Mouse (Mus musculus): ENCODE measurements at regions not wholly inside any gene's neighbourhood (a gene's known extent, or its start where the extent isn't known, plus 50 kb on each side); places are given as distances from the start of the nearest gene placed in this dataset.
"Not testable (repeated sequence)": the region's sequence is repeated elsewhere in the genome, so short reads cannot be mapped to it uniquely, and the experiment has no call there.

DNA sequence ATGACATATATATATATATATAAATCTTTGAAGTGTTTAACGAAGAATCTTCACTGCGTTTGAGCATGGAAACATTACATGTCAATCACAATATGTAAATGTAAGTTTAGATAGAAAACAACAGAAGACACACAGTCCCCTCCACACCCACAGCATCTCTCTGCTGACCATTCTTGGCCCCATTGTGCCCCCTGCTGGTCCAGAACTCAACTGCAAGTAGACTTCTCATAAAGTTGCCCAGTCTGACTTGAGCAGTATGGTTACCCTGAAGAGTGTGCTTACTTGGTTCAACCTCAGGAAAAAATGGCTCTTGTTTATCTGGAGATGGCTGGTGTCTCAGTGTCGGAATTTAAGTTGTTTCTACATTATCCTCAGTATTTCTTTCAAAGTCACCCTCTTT lies 423.3 kb upstream of the Zfp386 start:
- H3K9me3 ChIP-seq (ENCODE audit: control insufficient read depth, insufficient read depth, low read depth, low read length) = peaks cover 2% of the 10 kb centered on the region; the same call in 1 of the 2 replicates
- in situ Hi-C loops (cut with MboI; ENCODE audit: low sequenced_read_pairs in 2 of 2, unreplicated experiment in 2 of 2) = loop anchor here (25.0 kb wide), 2 partner anchors 287 to 487 kb away; no protein-coding TSS in a partner anchor

DNA sequence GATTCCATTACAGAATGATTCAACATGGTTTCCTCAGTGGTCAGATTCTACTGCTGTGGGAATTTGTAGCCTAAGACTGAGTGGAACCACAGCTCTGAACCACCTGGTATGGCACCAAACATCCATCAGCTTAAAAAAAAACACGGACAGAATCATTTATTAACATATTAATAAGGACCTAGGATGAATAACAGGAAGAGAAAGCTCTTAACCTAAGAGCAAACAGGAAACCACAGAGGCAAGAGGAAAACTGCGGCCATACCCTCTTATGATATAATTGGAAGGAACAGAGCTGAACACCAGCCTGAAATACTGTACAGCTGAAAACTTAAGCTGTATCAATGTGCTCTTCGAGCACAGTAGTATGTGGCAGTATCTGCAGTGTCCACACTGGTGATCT lies 399.9 kb upstream of the Zfp386 start:
- no peaks in the 10 kb centered on the region for H3K4me1 ChIP-seq (ENCODE audit: control insufficient read depth in 2 of 2, insufficient read depth in 2 of 2, low read length in 2 of 2, poor library complexity in 1 of 2)
- TF ChIP-seq MAFK (IDR thresholded peaks at IDR 0.05; ENCODE audit: insufficient read depth, low read depth, low read length) (no peak), ZC3H11A (IDR thresholded peaks at IDR 0.05; ENCODE audit: borderline replicate concordance, low read depth, low read length) (no peak), HCFC1 (IDR thresholded peaks at IDR 0.05; ENCODE audit: borderline replicate concordance, insufficient read depth, low read length) (no peak), ZNF384 (IDR thresholded peaks at IDR 0.05; ENCODE audit: low read depth, low read length) (no peak), CHD2 (IDR thresholded peaks at IDR 0.05; ENCODE audit: low read depth, low read length) (no peak)
- in situ Hi-C loops (cut with MboI; ENCODE audit: low sequenced_read_pairs in 2 of 2, unreplicated experiment in 2 of 2) = no loop called here
- H3K36me3 ChIP-seq (ENCODE audit: control insufficient read depth, insufficient read depth, low read length, poor library complexity, severe bottlenecking) = no peaks in the 10 kb centered on the region
- H3K27ac ChIP-seq (ENCODE audit: insufficient read depth, low read depth, low read length, poor library complexity, severe bottlenecking) = no peak overlapping the region
- H3K9ac ChIP-seq (ENCODE audit: insufficient read depth, low read depth, low read length, poor library complexity, severe bottlenecking) = no peak overlapping the region
- DNase-seq (ENCODE audit: low read depth, low spot score) = no peak
- H3K4me3 ChIP-seq (ENCODE audit: insufficient read depth in 1 of 2, low read depth in 1 of 2, low read length in 2 of 2, poor library complexity in 1 of 2, severe bottlenecking in 1 of 2) = no peak overlapping the region
- H3K9me3 ChIP-seq (ENCODE audit: control insufficient read depth, insufficient read depth, low read depth, low read length) = peaks cover 6% of the 10 kb centered on the region; the same call in 1 of the 2 replicates

More for the DNA sequence above, 423.3 kb upstream of the Zfp386 start:
- Histone ChIP-seq H3K9ac (ENCODE audit: insufficient read depth, low read depth, low read length, poor library complexity, severe bottlenecking) (no peak overlapping the region), H3K27ac (ENCODE audit: insufficient read depth, low read depth, low read length, poor library complexity, severe bottlenecking) (no peak overlapping the region), H3K4me1 (ENCODE audit: control insufficient read depth in 2 of 2, insufficient read depth in 2 of 2, low read length in 2 of 2, poor library complexity in 1 of 2) (no peaks in the 10 kb centered on the region), H3K36me3 (ENCODE audit: control insufficient read depth, insufficient read depth, low read length, poor library complexity, severe bottlenecking) (no peaks in the 10 kb centered on the region), H3K4me3 (ENCODE audit: insufficient read depth in 1 of 2, low read depth in 1 of 2, low read length in 2 of 2, poor library complexity in 1 of 2, severe bottlenecking in 1 of 2) (no peak overlapping the region)
- TF ChIP-seq ZNF384 (IDR thresholded peaks at IDR 0.05; ENCODE audit: low read depth, low read length) (no peak), ZC3H11A (IDR thresholded peaks at IDR 0.05; ENCODE audit: borderline replicate concordance, low read depth, low read length) (no peak), CHD2 (IDR thresholded peaks at IDR 0.05; ENCODE audit: low read depth, low read length) (no peak), HCFC1 (IDR thresholded peaks at IDR 0.05; ENCODE audit: borderline replicate concordance, insufficient read depth, low read length) (no peak), MAFK (IDR thresholded peaks at IDR 0.05; ENCODE audit: insufficient read depth, low read depth, low read length) (no peak)
- DNase-seq (ENCODE audit: low read depth, low spot score) = no peak

- DNase-seq (ENCODE audit: low read depth, low spot score); H3K4me3 ChIP-seq (ENCODE audit: insufficient read depth in 1 of 2, low read depth in 1 of 2, low read length in 2 of 2, poor library complexity in 1 of 2, severe bottlenecking in 1 of 2); H3K9me3 ChIP-seq (ENCODE audit: control insufficient read depth, insufficient read depth, low read depth, low read length); H3K27ac ChIP-seq (ENCODE audit: insufficient read depth, low read depth, low read length, poor library complexity, severe bottlenecking); H3K36me3 ChIP-seq (ENCODE audit: control insufficient read depth, insufficient read depth, low read length, poor library complexity, severe bottlenecking); H3K4me1 ChIP-seq (ENCODE audit: control insufficient read depth in 2 of 2, insufficient read depth in 2 of 2, low read length in 2 of 2, poor library complexity in 1 of 2); H3K9ac ChIP-seq (ENCODE audit: insufficient read depth, low read depth, low read length, poor library complexity, severe bottlenecking); in situ Hi-C loops (cut with MboI; ENCODE audit: low sequenced_read_pairs in 2 of 2, unreplicated experiment in 2 of 2): not testable (repeated sequence)
Measured at GRCm38 (mm10) chr12:115648161-115648560, 399.4 kb upstream of the Zfp386 start.

DNA sequence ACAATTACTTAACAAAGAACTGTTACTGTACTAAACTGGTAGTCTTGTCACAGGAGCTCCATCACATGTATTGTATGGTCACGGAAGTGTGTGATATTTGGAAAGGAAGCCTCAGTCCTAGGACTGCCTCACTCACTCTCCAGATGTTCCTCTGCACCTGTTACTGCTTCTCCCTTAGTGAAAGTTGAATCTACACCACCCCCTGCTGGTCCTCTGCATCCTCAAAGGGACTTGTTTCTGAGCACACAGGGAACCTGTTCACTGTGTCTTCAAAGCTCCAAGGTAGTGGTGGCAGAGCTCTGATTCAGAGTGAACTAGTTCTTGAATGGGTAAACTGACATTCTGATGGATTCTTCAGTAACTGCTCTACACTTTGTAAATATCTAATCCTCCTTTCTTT lies 391.7 kb upstream of the Zfp386 start:
- H3K4me1 ChIP-seq (ENCODE audit: control insufficient read depth in 2 of 2, insufficient read depth in 2 of 2, low read length in 2 of 2, poor library complexity in 1 of 2) = no peaks in the 10 kb centered on the region
- no peak for TF ChIP-seq CHD2 (IDR thresholded peaks at IDR 0.05; ENCODE audit: low read depth, low read length)
- no peak for TF ChIP-seq MAFK (IDR thresholded peaks at IDR 0.05; ENCODE audit: insufficient read depth, low read depth, low read length)
- no peak for TF ChIP-seq HCFC1 (IDR thresholded peaks at IDR 0.05; ENCODE audit: borderline replicate concordance, insufficient read depth, low read length)
- no peak for TF ChIP-seq ZC3H11A (IDR thresholded peaks at IDR 0.05; ENCODE audit: borderline replicate concordance, low read depth, low read length)
- peaks cover 3% of the 10 kb centered on the region; the same call in 1 of the 2 replicates for H3K9me3 ChIP-seq (ENCODE audit: control insufficient read depth, insufficient read depth, low read depth, low read length)
- DNase-seq (ENCODE audit: low read depth, low spot score) = no peak
- no peak overlapping the region for H3K9ac ChIP-seq (ENCODE audit: insufficient read depth, low read depth, low read length, poor library complexity, severe bottlenecking)
- no peaks in the 10 kb centered on the region for H3K36me3 ChIP-seq (ENCODE audit: control insufficient read depth, insufficient read depth, low read length, poor library complexity, severe bottlenecking)
- in situ Hi-C loops (cut with MboI; ENCODE audit: low sequenced_read_pairs in 2 of 2, unreplicated experiment in 2 of 2) = no loop called here
- no peak overlapping the region for H3K27ac ChIP-seq (ENCODE audit: insufficient read depth, low read depth, low read length, poor library complexity, severe bottlenecking)
- no peak overlapping the region for H3K4me3 ChIP-seq (ENCODE audit: insufficient read depth in 1 of 2, low read depth in 1 of 2, low read length in 2 of 2, poor library complexity in 1 of 2, severe bottlenecking in 1 of 2)

DNA sequence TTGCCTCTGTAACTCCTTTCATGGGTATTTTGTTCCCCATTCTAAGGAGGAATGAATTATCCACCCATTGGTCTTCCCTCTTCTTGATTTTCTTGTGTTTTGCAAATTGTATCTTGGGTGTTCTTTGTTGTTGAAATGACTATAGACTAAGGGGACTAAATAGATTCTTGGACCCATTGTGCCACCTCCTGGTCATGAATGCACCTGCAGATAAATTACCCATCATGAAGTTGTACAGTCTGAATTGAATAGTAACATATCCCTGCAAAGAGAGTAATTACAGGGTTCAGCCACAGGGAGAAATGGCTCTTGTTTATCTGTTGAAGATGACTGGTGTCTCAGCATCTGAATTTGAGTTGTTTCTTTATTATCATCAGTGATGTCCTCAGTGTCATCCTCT lies 383.4 kb upstream of the Zfp386 start:
- H3K9ac ChIP-seq (ENCODE audit: insufficient read depth, low read depth, low read length, poor library complexity, severe bottlenecking); in situ Hi-C loops (cut with MboI; ENCODE audit: low sequenced_read_pairs in 2 of 2, unreplicated experiment in 2 of 2): not testable (repeated sequence)

GRCm38 (mm10) chr12:115671683-115672082 lies 375.8 kb upstream of the Zfp386 start:
- H3K4me1 ChIP-seq (ENCODE audit: control insufficient read depth in 2 of 2, insufficient read depth in 2 of 2, low read length in 2 of 2, poor library complexity in 1 of 2); H3K4me3 ChIP-seq (ENCODE audit: insufficient read depth in 1 of 2, low read depth in 1 of 2, low read length in 2 of 2, poor library complexity in 1 of 2, severe bottlenecking in 1 of 2); H3K9ac ChIP-seq (ENCODE audit: insufficient read depth, low read depth, low read length, poor library complexity, severe bottlenecking); DNase-seq (ENCODE audit: low read depth, low spot score); H3K36me3 ChIP-seq (ENCODE audit: control insufficient read depth, insufficient read depth, low read length, poor library complexity, severe bottlenecking); in situ Hi-C loops (cut with MboI; ENCODE audit: low sequenced_read_pairs in 2 of 2, unreplicated experiment in 2 of 2); H3K27ac ChIP-seq (ENCODE audit: insufficient read depth, low read depth, low read length, poor library complexity, severe bottlenecking): not testable (repeated sequence)
- peaks cover 11% of the 10 kb centered on the region; the same call in 1 of the 2 replicates for H3K9me3 ChIP-seq (ENCODE audit: control insufficient read depth, insufficient read depth, low read depth, low read length)

More for the DNA sequence above, 383.4 kb upstream of the Zfp386 start:
- H3K27ac ChIP-seq (ENCODE audit: insufficient read depth, low read depth, low read length, poor library complexity, severe bottlenecking); H3K9me3 ChIP-seq (ENCODE audit: control insufficient read depth, insufficient read depth, low read depth, low read length); H3K36me3 ChIP-seq (ENCODE audit: control insufficient read depth, insufficient read depth, low read length, poor library complexity, severe bottlenecking); H3K4me3 ChIP-seq (ENCODE audit: insufficient read depth in 1 of 2, low read depth in 1 of 2, low read length in 2 of 2, poor library complexity in 1 of 2, severe bottlenecking in 1 of 2); H3K4me1 ChIP-seq (ENCODE audit: control insufficient read depth in 2 of 2, insufficient read depth in 2 of 2, low read length in 2 of 2, poor library complexity in 1 of 2): not testable (repeated sequence)
- peak; percentile 54 for DNase-seq (ENCODE audit: low read depth, low spot score)

All from ES-E14 (cell line).